Mouse (Mus musculus) ES-E14 (cell line): Measurements from ENCODE around the gene Ank2.

Source experiments
- HCFC1 ChIP-seq: IDR thresholded peaks from 2 replicates; pipeline ENCODE4 v1.6.1; 2012; ENCODE audit warnings: low read length, inconsistent platforms, borderline replicate concordance; ENCODE audit not compliant: insufficient read depth
- MAFK ChIP-seq: IDR thresholded peaks from 2 replicates; pipeline ENCODE4 v1.6.1; 2014; ENCODE audit warnings: mild to moderate bottlenecking, low read depth, low read length, inconsistent platforms; ENCODE audit not compliant: insufficient read depth
- ZC3H11A ChIP-seq: IDR thresholded peaks from 2 replicates; pipeline ENCODE4 v1.6.1; 2012; ENCODE audit warnings: low read depth, mild to moderate bottlenecking, inconsistent platforms, low read length, borderline replicate concordance

GRCm38 (mm10) chr3:127035540-127035939 is 463.6 kb downstream of the Ank2 start:
- TF ChIP-seq MAFK (no peak), ZC3H11A (no peak), HCFC1 (no peak)
